Mouse (Mus musculus): ENCODE measurements around the gene Ptgs1. TPM values are rescaled to one million over a fixed set of nuclear protein-coding genes. Genes with fewer than 3 reads are reported as not detected.
A peak's percentile ranks its signal among the peaks of the same experiment; 100 is the strongest.

Ptgs1 gene
- total and polyA plus RNA-seq, 3 experiments = 0.13 to 0.66 TPM; not detected in 1

- H3K36me3 ChIP-seq (replicated peaks) = no peaks in the 10 kb centered on the region
- TF ChIP-seq CTCF (IDR thresholded peaks at IDR 0.05; ENCODE audit: low read depth, low read length) (no peak), GATA1 (IDR thresholded peaks at IDR 0.05; ENCODE audit: borderline replicate concordance, low read length) (no peak), TAL1 (conservative IDR thresholded peaks at IDR 0.05; ENCODE audit: low read depth, low read length) (no peak), POLR2AphosphoS5 (IDR thresholded peaks at IDR 0.05; ENCODE audit: insufficient replicate concordance, low read depth, low read length) (no peak)
- ATAC-seq (ENCODE audit: extremely low read depth, insufficient number of reproducible peaks, low FRiP score, poor library complexity, severe bottlenecking) (no peak), DNase-seq (ENCODE audit: low spot score) (no peak)
- peaks cover 5% of the 10 kb centered on the region; the same call in 1 of the 2 replicates for H3K9me3 ChIP-seq (replicated peaks)
- H3K27me3 ChIP-seq (ENCODE audit: insufficient read depth, low read length) = no peaks in the 10 kb centered on the region
- H3K4me1 ChIP-seq (ENCODE audit: insufficient read depth, low read depth, low read length) = peaks cover 96% of the 10 kb centered on the region
- no peak overlapping the region for H3K4me3 ChIP-seq (ENCODE audit: low read depth, low read length)
Observed at GRCm38 (mm10) chr2:36201756-36202610, 28.2 kb upstream of the Ptgs1 start.

- no peak for ATAC-seq (ENCODE audit: extremely low read depth, insufficient number of reproducible peaks, low FRiP score, poor library complexity, severe bottlenecking)
- Histone ChIP-seq H3K9me3 (replicated peaks) (peaks cover 5% of the 10 kb centered on the region; the same call in 1 of the 2 replicates), H3K4me1 (ENCODE audit: insufficient read depth, low read depth, low read length) (peaks cover 96% of the 10 kb centered on the region), H3K4me3 (ENCODE audit: low read depth, low read length) (no peak overlapping the region), H3K36me3 (replicated peaks) (no peaks in the 10 kb centered on the region), H3K27me3 (ENCODE audit: insufficient read depth, low read length) (no peaks in the 10 kb centered on the region)
- TF ChIP-seq GATA1 (IDR thresholded peaks at IDR 0.05; ENCODE audit: borderline replicate concordance, low read length) = no peak
- TF ChIP-seq POLR2AphosphoS5 (IDR thresholded peaks at IDR 0.05; ENCODE audit: insufficient replicate concordance, low read depth, low read length) = no peak
- TF ChIP-seq CTCF (IDR thresholded peaks at IDR 0.05; ENCODE audit: low read depth, low read length) = no peak
- no peak for TF ChIP-seq TAL1 (conservative IDR thresholded peaks at IDR 0.05; ENCODE audit: low read depth, low read length)
- no peak for TF ChIP-seq GATA2 (IDR thresholded peaks at IDR 0.05; ENCODE audit: borderline replicate concordance, low read depth, low read length)
- no peak for DNase-seq (ENCODE audit: low spot score)
Observed at GRCm38 (mm10) chr2:36202611-36202880, 27.7 kb upstream of the Ptgs1 start.

DNA sequence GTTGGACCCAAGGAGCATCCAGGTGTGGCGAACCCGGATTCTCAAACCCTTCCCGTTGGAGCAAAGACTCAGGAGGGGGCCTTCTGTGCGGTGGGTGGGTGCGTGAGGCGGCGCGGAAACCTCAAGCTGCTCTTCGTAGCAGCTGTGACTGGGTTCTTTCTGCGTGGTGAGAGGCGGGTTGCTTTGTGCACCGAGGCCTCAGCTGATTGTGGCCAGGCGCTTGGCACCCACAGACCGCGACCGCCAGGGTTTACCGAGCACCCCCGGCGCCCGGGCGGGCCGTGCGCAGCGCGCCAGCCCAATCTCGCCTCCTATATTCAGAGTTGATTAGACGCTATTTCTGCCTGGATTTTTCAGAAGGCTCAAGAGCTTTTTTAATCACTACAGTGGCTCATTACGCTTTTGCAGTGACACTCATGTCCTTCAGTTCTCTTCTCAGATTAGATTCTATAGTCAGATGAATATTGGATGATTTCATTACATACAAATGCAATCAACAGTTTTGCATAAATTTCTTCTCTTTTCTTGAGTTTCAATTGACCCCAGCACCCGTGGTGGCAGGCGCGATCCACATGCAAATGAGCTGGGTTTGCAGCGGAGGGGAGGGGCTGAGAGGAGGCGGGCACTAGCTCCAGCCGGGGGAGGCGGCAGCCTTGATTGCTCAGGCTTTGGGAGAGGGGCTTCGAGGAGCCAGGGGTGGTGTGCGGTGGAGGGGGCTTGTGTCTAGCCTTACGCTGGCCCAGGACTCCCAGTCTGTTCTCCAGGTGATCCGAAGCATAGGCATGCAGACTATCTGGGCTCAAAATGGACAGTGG, 27.0 kb upstream of the Ptgs1 start:
- H3K36me3 ChIP-seq (replicated peaks) = no peaks in the 10 kb centered on the region
- peaks cover 91% of the 10 kb centered on the region for H3K4me1 ChIP-seq (ENCODE audit: insufficient read depth, low read depth, low read length)
- peak overlapping the region; percentile 67; the same call in 1 of the 2 replicates for H3K4me3 ChIP-seq (ENCODE audit: low read depth, low read length)
- H3K9me3 ChIP-seq (replicated peaks) = peaks cover 5% of the 10 kb centered on the region; the same call in 1 of the 2 replicates
- DNase-seq (ENCODE audit: low spot score) = peak; percentile 40
- ATAC-seq (ENCODE audit: extremely low read depth, insufficient number of reproducible peaks, low FRiP score, poor library complexity, severe bottlenecking) = no peak
- TF ChIP-seq GATA2 (IDR thresholded peaks at IDR 0.05; ENCODE audit: borderline replicate concordance, low read depth, low read length) (no peak), CTCF (IDR thresholded peaks at IDR 0.05; ENCODE audit: low read depth, low read length) (no peak), TAL1 (conservative IDR thresholded peaks at IDR 0.05; ENCODE audit: low read depth, low read length) (no peak), GATA1 (IDR thresholded peaks at IDR 0.05; ENCODE audit: borderline replicate concordance, low read length) (no peak), POLR2AphosphoS5 (IDR thresholded peaks at IDR 0.05; ENCODE audit: insufficient replicate concordance, low read depth, low read length) (no peak)
- no peaks in the 10 kb centered on the region for H3K27me3 ChIP-seq (ENCODE audit: insufficient read depth, low read length)

- H3K27me3 ChIP-seq (ENCODE audit: insufficient read depth, low read length) = no peaks in the 10 kb centered on the region
- peaks cover 5% of the 10 kb centered on the region; the same call in 1 of the 2 replicates for H3K9me3 ChIP-seq (replicated peaks)
- H3K36me3 ChIP-seq (replicated peaks) = no peaks in the 10 kb centered on the region
- ATAC-seq (ENCODE audit: extremely low read depth, insufficient number of reproducible peaks, low FRiP score, poor library complexity, severe bottlenecking) (peak; percentile 78), DNase-seq (ENCODE audit: low spot score) (no peak)
- no peak overlapping the region; the same call in 1 of the 2 replicates for H3K4me3 ChIP-seq (ENCODE audit: low read depth, low read length)
- TF ChIP-seq CTCF (IDR thresholded peaks at IDR 0.05; ENCODE audit: low read depth, low read length) (no peak), TAL1 (conservative IDR thresholded peaks at IDR 0.05; ENCODE audit: low read depth, low read length) (peak; percentile 43)
- peaks cover 77% of the 10 kb centered on the region for H3K4me1 ChIP-seq (ENCODE audit: insufficient read depth, low read depth, low read length)
Observed at GRCm38 (mm10) chr2:36204595-36204994, 25.6 kb upstream of the Ptgs1 start.

DNA sequence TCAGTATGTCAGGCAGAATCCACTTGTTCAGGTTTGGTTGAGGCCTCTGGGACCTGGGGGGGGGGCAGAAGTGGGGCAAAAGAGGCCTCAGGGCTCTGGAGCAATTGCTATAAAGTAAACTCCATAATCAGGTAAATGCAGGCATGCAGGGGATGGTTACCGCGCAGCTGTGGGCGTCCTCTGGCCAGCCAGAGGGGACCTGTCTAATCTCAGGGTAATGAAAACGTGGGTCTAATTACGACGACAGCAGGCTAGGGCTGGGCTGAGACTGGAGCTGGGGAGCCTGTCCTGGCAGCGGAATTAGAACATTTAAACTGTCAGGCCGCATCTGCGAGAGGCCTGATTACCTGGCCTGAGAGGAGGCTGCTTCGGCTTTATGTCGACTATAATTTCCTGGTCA, 23.2 kb upstream of the Ptgs1 start:
- peaks cover 5% of the 10 kb centered on the region; the same call in 1 of the 2 replicates for H3K9me3 ChIP-seq (replicated peaks)
- peaks cover 59% of the 10 kb centered on the region for H3K4me1 ChIP-seq (ENCODE audit: insufficient read depth, low read depth, low read length)
- no peak for TF ChIP-seq POLR2AphosphoS5 (IDR thresholded peaks at IDR 0.05; ENCODE audit: insufficient replicate concordance, low read depth, low read length)
- H3K36me3 ChIP-seq (replicated peaks) = no peaks in the 10 kb centered on the region
- DNase-seq (ENCODE audit: low spot score) (no peak), ATAC-seq (ENCODE audit: extremely low read depth, insufficient number of reproducible peaks, low FRiP score, poor library complexity, severe bottlenecking) (no peak)
- peaks cover 3% of the 10 kb centered on the region; the same call in 1 of the 2 replicates for H3K27me3 ChIP-seq (ENCODE audit: insufficient read depth, low read length)
- H3K4me3 ChIP-seq (ENCODE audit: low read depth, low read length) = no peak overlapping the region

GRCm38 (mm10) chr2:36210796-36211195, 19.4 kb upstream of the Ptgs1 start:
- TF ChIP-seq GATA1 (IDR thresholded peaks at IDR 0.05; ENCODE audit: borderline replicate concordance, low read length) (no peak), GATA2 (IDR thresholded peaks at IDR 0.05; ENCODE audit: borderline replicate concordance, low read depth, low read length) (no peak), CTCF (IDR thresholded peaks at IDR 0.05; ENCODE audit: low read depth, low read length) (no peak), POLR2AphosphoS5 (IDR thresholded peaks at IDR 0.05; ENCODE audit: insufficient replicate concordance, low read depth, low read length) (no peak), TAL1 (conservative IDR thresholded peaks at IDR 0.05; ENCODE audit: low read depth, low read length) (no peak)
- no peaks in the 10 kb centered on the region for H3K36me3 ChIP-seq (replicated peaks)
- H3K9me3 ChIP-seq (replicated peaks) = peaks cover 3% of the 10 kb centered on the region; the same call in 1 of the 2 replicates
- peaks cover 3% of the 10 kb centered on the region for H3K27me3 ChIP-seq (ENCODE audit: insufficient read depth, low read length)
- H3K4me3 ChIP-seq (ENCODE audit: low read depth, low read length) = no peak overlapping the region
- DNase-seq (ENCODE audit: low spot score) (no peak), ATAC-seq (ENCODE audit: extremely low read depth, insufficient number of reproducible peaks, low FRiP score, poor library complexity, severe bottlenecking) (no peak)
- H3K4me1 ChIP-seq (ENCODE audit: insufficient read depth, low read depth, low read length) = peaks cover 38% of the 10 kb centered on the region
